Mouse (Mus musculus) inflammation-experienced regulatory T-cells, adult 6 months (primary cell): Measurements from ENCODE around the gene Nedd4. TPM values are rescaled to one million over a fixed set of nuclear protein-coding genes. Genes with fewer than 3 reads are reported as not detected.
"Not testable (repeated sequence)": the region's sequence is repeated elsewhere in the genome, so short reads cannot be mapped to it uniquely, and the experiment has no call there.

Source experiments
- ATAC-seq: one replicate; pipeline ENCODE4 v1.8.0; 2017
- polyA plus RNA-seq, 3 experiments: library from polyadenylated mRNA; unstranded; fragments of 100-300 nt; shearing (Covaris generic); gene quantifications; one replicate each; pipeline ENCODE4 v1.2.1; 2017

The Nedd4 gene
- polyA plus RNA-seq, 3 experiments from 2014 or later, result 2.2 to 8.3 (median 2.5) TPM

DNA sequence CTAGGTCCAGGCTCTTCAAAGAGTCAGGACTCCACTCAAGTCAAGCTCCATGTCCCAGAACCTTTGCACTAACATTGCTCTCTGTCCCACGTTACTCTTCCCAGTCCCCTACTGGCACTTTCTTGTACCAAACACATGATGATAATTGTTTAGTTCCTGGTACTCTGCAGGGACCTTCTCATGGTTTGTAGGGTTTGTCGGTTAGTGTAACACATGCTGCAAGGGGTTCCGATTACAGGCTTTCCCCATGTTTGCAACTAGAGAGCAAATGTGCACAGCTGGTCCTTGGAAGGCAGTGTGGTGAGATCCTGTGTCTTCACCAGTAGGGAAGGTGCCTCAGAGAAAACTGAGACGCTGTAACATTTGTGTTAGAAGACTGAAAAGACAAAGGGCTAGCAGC is 8.6 kb upstream of the Nedd4 start:
- ATAC-seq, result no peak

DNA sequence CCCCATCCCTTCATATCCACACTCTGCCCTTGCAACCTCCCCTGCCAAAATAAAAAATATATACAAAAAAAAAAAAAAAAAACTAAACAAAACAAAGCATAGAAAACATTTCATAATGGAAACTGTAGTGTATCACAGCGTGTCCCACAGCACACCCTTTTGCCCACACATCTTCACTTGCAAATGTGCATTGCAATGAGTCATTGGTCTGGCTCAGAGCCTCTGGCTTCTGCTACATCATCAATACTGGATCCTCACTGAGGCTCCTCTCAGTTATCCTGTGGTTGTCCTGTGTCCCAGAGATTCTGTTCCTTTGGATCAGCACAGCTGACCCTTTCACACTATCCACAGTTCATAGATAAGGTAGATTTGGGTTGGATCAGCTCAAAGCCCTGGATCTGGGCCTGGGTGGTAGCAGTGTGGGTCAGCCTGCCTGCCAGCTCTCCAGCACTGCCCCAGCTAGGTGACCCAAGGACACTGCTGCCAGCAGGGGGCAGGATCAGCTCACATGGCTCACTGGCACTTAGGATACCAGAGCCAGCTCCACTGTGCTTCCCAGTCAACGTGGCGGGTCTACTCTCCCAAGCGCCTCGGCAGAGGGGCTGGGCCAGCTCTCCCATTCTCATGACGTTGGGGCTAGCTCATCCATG is 7.4 kb upstream of the Nedd4 start:
- ATAC-seq, result no peak

DNA sequence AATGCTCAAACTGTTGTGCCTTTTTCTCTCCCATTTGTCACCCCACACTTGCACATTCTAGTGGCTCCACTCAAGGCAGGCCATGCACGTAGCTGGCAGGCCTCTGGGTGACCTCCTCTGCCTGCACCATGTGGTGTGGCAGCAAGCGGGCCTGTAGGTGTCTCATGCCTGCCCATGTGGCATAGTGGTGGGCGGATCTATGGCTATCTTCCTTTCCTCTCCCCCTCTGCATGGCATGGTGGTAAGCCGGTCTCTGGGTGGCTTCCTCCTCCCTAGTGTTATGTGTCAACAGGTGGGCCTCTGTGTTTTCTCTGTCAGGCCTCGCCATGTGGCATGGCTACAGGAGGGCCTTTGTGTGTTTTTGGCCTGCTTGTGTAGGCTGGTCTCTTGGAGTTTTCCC is 6.5 kb upstream of the Nedd4 start:
- no peak for ATAC-seq

DNA sequence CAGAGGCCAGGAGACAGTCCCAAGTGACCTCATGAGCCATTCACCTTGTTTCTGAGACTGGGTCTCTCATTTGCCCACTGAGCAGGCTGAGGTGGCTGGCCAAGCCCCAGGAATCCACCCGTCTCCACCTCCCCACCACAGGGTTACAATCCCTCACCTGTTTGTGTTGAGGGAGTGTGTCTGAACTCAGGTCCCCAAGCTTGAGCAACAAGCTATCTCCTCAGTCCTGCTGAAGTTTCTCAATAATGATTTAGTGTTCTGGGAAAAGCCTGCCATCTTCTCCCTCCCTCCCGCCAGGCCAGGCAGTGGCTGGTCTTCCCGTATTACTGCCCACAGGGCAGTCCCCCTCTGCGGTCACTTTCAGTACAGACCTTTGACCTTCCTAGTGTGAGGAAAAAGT is 5.7 kb upstream of the Nedd4 start:
- no peak for ATAC-seq

DNA sequence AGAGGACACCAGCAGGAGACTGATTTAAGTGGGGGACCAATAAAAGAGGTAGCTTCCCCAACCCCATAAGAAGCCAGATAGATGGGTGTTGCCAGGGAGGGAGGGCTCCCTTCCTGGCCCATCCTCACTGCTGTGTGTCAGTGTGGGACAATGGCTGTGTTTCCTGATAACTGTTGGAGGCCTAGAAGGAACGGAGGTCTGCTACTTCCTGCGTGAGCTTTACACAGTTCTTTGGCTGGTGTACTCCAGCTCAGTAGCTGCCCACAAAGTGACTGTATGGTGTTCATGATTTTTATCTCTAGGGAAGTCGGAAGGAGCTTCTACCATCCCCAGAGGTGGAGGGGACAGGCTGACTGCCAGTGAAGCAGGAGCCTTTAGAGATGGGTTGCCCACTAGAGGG is 5.2 kb upstream of the Nedd4 start:
- ATAC-seq, result no peak

DNA sequence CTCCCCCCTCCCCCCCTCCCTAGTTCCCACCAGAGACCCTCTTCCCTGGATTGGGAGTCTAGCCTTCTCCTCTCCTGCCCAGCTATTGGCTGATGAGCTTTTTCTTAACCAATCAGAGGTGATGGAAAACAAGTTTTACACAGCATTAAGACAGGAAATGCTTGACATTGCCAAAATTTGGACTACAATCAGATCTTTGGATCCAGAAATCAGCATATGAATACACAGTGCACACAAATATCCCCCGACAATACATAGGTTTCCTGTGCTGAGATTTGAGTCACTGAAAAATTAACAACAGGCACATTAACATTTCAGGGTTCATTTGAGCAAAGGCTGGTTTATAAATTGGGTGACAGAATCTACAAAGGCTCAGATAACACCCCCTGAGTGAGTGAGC is 4.5 kb upstream of the Nedd4 start:
- no peak for ATAC-seq

DNA sequence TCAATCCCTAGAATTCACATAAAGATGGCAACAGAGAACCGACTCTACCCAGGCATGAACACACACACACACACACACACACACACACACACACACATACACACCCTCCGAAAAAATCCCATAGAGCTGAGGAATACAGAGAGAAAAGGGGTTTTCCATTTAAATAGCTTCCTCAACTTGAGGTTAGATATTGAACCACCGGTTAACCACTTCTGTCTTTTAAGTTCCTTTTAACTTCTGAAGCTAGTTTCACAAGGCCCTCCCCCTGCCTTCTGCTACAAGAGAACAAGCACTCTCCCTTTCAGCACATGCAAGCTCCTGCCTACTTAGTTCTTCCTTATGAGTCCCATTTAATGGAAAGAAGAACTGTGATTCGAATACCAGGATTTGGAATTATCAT is 2.0 kb upstream of the Nedd4 start:
- ATAC-seq, result peak; percentile 95

DNA sequence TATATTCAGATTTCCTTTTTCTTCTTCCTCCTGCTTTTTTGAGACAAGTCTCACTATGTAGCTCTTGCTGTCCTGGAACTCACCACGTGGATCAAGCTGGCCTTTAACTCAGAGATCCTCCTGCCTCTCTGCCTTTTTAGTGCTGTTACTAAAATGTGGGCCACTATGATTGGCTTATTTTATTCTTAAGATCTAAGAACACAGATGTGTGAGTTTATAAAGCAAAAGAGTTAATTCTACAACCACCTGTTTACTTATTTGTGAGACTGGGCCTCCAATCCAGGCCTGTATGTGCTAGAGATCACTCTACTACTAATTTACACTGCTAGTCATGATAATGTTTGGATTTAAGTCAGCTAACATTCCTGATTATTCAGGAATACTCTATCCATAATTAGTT is 1.2 kb upstream of the Nedd4 start:
- ATAC-seq, result no peak

DNA sequence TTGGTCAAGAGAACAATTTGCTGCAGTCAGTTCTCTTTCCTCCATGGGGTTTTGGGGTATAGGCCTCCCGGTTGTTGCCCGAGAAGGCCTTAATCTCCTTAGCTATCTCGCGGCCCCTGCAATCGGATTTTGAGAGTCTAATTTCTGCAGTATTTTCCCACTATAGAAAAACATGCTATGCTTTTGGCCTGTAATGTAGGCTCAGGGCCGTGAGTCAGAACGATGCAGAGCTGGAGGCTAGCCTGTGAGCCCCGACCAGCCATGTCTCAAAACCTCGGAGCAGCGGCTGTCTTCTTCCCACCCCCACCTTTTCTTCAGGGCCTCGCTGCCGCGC is 618 bp upstream of the Nedd4 start:
- ATAC-seq, result no peak

DNA sequence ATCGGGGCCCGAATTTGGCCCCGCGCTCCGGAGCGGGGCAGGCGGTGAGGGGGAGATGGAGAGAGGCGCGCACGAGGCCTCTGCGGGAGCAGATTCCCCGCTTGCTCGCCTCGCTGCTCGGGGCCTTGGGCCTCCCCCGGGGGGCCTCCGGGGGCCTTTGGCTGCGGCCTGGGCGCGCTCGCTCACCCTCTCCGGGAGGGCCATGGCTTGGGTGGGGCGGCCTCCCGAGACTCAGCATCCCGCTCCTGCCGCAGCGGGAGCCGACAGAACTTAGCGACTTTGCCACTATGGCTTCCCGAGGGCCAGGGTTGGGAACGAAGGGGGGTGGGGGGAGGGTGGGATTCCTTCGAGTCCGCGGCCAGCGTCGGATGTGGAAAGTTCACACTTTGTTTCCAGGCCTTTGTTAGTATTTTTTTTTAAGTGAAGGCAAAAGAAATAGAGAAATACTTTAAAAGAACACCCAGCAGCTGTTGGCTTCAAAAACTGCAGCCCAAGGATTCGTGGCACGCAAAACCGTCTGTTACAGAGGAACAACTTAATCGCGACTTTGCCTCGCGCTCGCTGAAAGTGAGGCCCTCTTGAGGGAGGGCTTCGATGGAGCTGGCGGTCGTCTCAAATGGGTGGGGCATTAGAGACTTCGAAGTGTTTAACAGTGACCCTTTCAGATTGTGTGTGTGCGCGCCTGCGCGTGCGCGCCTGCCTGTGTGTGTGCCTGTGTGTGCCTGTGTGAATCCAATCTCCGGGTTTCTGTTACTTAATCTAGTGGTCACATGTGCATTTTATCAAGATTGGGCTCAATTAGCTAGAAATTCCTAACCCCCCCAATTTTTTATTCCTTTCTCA is 766 bp downstream of the Nedd4 start:
- no peak for ATAC-seq

DNA sequence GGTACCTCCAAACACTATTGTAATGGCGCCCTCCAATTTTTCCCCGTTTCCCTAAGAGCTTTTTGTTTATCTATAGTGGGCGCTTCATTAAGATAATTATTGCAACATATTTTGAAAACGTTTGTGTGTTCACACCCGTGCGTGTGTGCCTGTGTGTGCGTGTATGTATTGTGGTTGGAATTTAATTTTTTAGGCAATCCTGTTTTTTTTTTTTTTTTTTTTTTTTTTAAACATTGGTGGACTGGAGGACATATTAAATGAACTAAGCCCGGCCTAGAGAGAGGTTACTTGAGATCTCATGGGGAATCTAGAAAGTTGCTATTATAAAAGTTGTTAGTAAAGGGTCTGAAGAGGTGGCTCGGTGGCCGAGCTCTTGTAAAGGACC is 1.4 kb downstream of the Nedd4 start:
- no peak for ATAC-seq

DNA sequence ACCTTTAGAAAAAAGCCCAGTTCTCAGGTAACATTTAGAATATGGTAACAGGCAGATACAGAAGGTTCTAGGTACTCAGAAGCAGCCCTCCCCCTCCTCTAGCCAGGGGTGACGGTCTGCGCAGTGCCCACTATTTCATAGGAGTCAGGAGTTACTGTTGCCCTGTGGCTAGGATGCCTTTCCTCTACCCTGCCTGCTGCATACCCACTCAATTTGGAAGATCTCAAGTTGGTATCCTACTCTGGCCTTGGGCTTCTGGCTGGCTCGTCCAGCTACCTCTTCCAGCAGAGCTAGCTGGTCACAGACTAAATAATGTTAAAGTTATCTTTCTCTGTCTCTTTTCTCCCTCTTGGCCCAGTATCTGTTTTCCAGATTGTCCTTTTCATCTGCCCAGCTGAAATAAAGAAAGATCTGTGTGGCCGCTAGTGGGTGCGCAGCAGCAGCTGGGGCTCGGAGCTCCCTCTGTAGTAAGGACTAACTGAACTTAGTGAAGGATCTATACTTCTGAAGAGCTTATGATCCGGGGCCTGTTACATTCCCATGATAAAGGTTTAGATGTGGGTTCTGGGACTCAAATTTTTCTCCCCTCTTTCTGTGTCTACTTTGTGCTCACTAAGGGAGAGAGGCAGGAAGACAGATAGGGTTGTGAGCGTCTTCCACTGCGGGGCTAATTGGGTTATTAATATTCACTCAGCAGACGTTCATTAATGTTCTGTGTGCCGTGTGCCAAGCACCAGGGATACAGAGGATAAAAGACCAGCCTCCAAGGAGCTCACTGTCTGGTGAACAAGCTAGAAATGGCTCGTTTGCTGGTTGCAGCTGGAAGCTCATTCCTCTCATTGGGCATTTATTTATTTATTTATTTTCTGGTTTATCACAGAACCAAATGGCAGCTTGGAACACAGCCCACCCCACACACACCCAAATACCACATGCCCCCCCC is 2.5 kb downstream of the Nedd4 start:
- no peak for ATAC-seq

DNA sequence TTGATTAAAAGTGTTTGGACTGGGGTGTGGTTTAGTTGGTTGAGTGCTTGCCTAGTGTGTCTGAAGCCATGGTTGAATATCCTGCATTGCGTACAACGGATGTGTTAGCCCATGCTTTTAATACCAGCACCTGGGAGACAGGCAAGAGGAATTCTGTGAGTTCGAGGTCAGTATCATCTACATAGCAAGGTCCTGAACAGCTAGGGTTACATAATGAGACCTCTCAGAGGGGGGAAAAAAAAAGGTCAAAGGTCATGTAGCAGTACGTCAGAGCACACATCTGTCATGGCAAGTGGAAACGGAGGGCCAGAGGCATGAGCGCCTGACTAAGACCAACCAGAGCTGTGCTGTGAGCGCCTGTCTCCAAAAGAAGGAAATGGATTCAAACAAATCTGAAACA is 3.4 kb downstream of the Nedd4 start:
- no peak for ATAC-seq

DNA sequence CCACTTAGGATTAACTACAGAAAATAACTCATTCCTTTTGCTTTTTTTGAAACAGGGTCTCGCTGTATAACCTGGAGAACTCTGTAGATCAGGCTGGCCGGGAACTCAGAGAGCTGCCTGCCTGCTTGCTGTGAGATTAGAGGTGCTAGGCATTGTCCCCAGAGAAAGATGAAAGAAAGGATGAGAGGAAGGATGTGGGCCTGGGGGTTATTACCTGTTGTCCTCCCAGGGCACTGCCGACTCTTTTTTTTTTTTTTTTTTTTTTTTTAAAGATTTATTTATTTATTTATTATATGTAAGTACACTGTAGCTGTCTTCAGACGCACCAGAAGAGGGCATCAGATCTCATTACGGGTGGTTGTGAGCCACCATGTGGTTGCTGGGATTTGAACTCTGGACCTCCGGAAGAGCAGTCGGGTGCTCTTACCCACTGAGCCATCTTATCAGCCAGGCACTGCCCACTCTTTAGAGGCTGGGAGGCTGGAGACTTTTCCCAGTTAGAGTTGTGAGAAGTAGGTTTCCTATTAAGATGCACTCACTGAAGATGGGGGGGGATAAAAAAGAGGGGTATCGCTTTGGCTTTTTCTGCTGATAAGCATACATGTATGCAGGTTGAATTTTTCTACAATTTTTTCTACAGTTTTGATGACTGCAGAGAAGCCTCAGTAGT is 4.3 kb downstream of the Nedd4 start:
- not testable (repeated sequence) for ATAC-seq

DNA sequence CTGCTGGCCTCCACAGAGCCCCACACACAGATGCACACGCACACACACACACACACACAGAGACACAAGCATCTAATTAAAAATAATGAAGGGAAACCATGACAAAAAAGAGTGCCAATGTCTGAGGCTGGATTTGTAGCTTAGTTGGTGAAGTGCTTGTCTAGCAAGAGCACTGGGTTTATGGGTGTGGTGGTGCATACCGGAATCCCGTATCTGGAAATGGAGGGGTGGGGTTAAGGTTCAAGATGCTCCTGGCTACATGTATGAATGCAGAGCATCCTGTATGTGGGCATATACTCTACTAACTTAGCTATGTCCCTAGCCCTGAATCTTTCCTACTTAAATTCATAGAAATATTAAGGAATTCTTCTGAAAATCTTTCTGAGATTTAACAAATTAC is 5.0 kb downstream of the Nedd4 start:
- ATAC-seq, result no peak

DNA sequence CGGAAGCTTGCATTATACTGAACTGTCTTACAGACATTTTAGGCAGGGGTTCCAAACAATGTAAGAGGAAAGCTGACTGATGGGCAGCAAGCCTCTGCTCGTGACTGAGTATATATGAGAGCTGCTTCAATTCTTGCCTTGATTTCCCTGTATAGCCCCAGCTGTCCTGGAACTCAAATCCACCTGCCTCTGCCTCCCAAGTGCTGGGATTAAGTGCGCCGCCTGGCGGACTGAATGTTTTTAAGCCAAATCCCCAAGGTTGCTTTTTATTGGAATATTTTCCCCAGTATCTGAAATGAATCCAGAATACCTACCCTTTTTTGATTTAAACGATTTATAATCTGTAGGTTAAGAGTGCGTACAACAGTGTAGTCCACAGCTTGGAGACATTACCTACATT is 7.2 kb downstream of the Nedd4 start:
- ATAC-seq, result no peak

DNA sequence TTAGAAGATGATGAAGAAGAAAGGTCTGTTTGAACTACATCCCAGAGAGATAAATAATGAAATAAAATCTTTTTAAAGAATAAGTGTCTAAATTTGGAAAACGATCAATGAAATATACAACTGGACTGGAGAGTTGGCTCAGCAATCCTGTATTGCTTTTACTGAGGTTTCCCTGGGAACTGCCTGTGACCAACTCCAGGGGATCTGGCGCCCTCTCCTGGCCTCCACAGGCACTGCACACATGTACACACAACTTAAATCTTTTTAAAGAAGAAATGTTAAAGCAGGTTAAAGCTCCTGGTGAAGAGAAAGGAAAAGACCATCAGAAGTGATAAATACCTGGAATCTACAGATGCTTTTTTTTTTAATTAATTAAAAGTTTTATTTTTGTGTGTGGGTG is 10.2 kb downstream of the Nedd4 start:
- ATAC-seq, result no peak

DNA sequence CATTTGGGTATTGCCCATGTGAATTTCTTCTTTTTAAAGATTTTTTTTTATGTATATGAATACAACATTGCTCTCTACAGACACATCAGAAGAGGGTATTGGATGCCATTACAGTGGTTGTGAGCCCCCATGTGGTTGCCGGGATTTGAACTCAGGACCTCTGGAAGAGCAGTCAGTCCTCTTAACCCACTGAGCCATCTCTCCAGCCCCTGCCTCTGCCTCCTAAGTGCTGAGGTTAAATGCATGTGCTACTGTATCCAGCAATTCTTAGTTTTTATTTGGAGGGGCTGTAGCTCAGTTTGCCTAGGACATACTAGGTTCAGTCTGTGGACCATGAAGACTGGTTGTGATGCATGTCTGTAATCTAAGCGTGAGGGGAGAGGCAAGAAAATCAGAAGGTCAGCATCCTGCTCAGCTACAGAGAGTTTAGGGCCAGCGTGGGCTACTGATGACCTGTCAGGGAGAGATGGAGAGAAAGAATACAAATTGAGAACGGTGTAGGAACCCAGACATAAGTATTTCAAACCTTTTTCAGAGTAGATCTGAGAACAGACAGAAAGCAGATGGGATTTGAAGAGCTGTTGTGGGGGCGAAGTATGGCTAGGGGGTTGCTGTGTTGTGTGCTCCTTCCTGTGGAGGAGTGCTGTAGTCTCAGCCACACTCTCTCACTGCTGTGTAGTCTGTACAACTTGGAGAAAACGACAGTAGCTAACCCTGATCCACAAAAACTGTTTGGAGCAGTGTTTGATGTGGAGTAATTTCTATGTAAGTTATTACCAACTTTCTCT is 13.0 kb downstream of the Nedd4 start:
- no peak for ATAC-seq

DNA sequence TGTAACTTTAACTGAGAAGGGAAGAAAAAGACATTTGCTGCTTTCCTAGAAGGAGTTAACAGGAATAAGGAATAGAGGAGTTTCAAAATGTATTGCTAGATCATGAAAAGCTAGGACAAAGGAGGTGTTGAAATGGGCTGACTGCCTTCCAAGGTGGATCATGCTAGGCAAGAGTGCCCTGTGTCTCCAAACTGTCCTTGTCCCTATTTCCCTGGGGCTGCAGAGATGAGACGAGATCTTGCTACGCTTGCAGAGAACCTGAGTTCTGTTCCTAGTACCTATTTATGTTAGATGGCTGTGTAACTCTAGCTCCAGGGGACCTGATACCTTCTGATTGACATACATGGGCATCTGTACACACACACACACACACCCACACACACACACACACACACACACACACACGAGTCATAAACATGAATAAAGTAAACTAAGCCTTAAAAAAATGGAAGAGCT is 13.6 kb downstream of the Nedd4 start:
- no peak for ATAC-seq

DNA sequence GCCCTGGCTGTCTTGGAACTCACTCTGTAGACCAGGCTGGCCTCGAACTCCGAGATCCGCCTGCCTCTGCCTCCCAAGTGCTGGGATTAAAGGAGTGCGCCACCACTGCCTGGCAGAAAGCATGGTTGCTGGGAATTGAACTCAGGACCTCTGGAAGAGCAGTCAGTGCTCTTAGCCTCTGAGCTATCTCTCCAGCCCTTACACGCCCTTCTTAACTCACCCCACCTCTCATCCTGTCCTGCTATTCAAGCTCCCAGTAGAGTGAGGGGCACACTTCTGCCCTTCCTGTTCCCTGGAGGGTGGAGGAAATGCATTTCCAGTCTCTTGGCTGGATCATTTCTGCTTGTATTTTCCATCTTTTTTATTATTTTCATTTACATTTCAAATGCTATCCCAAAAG is 15.5 kb downstream of the Nedd4 start:
- ATAC-seq, result no peak

DNA sequence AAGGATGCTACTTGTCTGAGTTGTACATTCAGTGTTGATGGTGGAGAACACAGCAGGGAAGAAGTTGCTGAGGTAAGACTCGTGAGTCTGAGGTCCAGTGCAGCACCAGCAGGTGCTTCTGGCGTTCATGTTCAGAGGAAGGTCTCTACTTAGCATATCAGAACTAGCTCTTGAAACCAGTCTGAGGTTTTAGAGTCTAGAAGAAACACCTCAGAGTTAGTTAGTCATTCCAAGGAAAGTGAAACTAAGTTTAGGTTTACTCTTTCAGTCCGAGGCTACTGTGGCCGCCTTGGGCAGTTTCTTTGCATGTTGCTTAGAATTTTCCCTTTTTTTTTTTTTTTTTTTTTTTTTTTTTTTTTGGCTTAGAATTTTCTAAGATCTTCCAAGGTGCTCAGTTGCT is 16.6 kb downstream of the Nedd4 start:
- no peak for ATAC-seq

DNA sequence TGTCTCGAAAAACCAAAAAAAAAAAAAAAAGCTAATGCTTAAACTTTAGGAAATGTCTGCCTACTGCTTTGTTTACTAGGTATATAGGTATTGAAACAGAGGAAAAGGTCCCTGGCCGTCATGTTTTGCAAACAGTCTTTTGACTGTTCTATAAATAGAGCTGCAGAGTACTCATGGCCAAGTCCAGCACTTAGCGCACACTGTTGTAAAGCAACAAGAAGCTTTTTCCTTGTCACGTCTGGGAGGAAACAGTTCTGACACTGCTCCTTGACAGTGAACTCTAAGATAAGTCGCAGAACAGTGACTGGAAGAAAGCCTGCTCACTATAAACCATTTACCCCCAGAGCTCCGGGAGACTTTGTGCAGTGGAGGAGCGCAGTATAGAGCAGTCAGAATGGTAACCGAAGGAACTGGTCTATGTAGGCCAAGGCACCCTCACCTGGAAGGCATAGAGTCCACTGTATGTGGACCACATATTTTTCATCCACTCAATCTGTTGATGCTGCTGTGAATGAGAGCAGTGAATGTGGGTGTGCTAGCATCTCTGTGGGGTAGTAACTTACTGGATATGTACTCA is 19.6 kb downstream of the Nedd4 start:
- no peak for ATAC-seq
